In the genomic region with DNA sequence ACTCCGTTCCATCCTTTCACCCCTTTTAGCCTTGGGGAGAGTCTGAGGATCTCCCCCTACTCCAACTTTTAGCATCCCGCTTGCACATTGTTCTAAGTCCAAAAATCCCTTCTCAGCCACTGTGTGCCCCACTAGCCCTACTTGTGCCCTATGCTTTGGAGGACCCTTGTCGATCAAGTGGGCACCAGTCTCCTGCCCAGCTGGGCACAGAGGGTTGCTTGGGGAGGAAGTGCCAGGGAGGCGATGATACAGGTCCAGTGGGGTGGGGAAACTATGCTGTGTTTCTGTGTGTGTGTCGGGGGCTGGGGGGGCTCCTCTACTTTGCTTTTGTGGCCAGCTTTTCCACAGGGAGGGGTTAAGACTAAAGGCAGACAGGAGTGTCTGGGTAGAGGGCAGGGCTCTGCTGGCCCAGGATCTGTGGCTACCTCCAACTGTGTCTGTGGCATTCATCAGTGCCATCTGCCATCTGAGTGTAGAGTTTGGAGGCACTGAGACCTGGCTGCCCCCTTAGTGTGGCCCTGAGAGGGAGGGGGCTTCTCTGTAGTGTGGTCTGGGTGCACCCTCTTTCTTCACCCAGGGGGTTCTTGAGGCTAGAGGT, we compare ENCODE assay signal across 8 mouse cellular contexts. TPM values are rescaled to one million over a fixed set of nuclear protein-coding genes. Genes with fewer than 3 reads are reported as not detected.
DNase-seq lines count a peak whose midpoint lies in the region; ATAC-seq and TF ChIP-seq lines count a peak whose summit lies in the region.

No protein-coding gene starts in this region.

- peak overlapping the region; percentile 95 for H3K4me2 ChIP-seq in intestine, postnatal 0 days (replicated peaks; ENCODE audit: low read depth)
- H3K4me2 ChIP-seq in midbrain, embryonic 14.5 days (ENCODE audit: low read length), result peak overlapping the region; percentile 98

- H3K27me3 ChIP-seq in kidney, adult 2 months (replicated peaks; ENCODE audit: control insufficient read depth, insufficient read depth, low read length), result 0 out of 2 replicates have a peak, but pooled peaks cover 4% of the 10 kb centered on the region
- H3K27me3 ChIP-seq in intestine, postnatal 0 days (replicated peaks; ENCODE audit: control insufficient read depth, insufficient read depth, low read length), result peaks cover 25% of the 10 kb centered on the region; the same call in 1 of the 2 replicates
- H3K27me3 ChIP-seq in midbrain, embryonic 14.5 days (ENCODE audit: control insufficient read depth, insufficient read depth, low read length), result peaks cover 7% of the 10 kb centered on the region; the same call in 1 of the 2 replicates

- no peak for TF ChIP-seq CTCF in kidney, adult 2 months (conservative IDR thresholded peaks at IDR 0.05; ENCODE audit: insufficient read depth, insufficient read length, low read depth, low read length)
- TF ChIP-seq CTCF in cortical plate, adult 2 months (IDR thresholded peaks at IDR 0.05; ENCODE audit: extremely low read depth, insufficient read depth, low read length), result no peak
- TF ChIP-seq CTCF in intestine, postnatal 0 days (IDR thresholded peaks at IDR 0.05; ENCODE audit: low read depth), result no peak

- no peak for DNase-seq in kidney, adult 2 months
- DNase-seq in kidney, adult 11 months, result no peak
- no peak for DNase-seq in midbrain, embryonic 14.5 days
- DNase-seq in ovary, adult 18-20 months (ENCODE audit: low spot score), result no peak
- DNase-seq in testis, postnatal 10 days (ENCODE audit: low spot score), result no peak

- H3K27ac ChIP-seq in kidney, adult 2 months (ENCODE audit: insufficient read depth, low read depth, low read length), result no peak overlapping the region
- no peak overlapping the region for H3K27ac ChIP-seq in cortical plate, adult 2 months (ENCODE audit: insufficient read depth, low read length)
- no peak overlapping the region for H3K27ac ChIP-seq in intestine, postnatal 0 days (ENCODE audit: low read depth, low read length)
- H3K27ac ChIP-seq in midbrain, embryonic 14.5 days (replicated peaks; ENCODE audit: low read depth, low read length), result 0 out of 2 replicates have a peak overlapping the region, but pooled peaks have one; percentile 13

- no peaks in the 10 kb centered on the region for H3K9me3 ChIP-seq in intestine, postnatal 0 days (ENCODE audit: control insufficient read depth)
- no peaks in the 10 kb centered on the region for H3K9me3 ChIP-seq in midbrain, embryonic 14.5 days (ENCODE audit: control insufficient read depth, low read length)

- peak overlapping the region; percentile 37 for H3K9ac ChIP-seq in intestine, postnatal 0 days (ENCODE audit: low read depth, low read length)
- peak overlapping the region; percentile 76 for H3K9ac ChIP-seq in midbrain, embryonic 14.5 days (replicated peaks; ENCODE audit: low read length)

- WGBS in kidney, adult 2 months, result 35% methylated on average over 5 of the region's 5 CpGs
- 37% methylated on average over 5 of the region's 5 CpGs for WGBS in intestine, postnatal 0 days
- WGBS in midbrain, embryonic 14.5 days, result 15% methylated on average over 5 of the region's 5 CpGs

- H3K36me3 ChIP-seq in kidney, adult 2 months (ENCODE audit: control insufficient read depth, insufficient read depth, low read length), result no peaks in the 10 kb centered on the region
- no peaks in the 10 kb centered on the region; the same call in 1 of the 2 replicates for H3K36me3 ChIP-seq in intestine, postnatal 0 days (ENCODE audit: control insufficient read depth, insufficient read depth)
- H3K36me3 ChIP-seq in midbrain, embryonic 14.5 days (ENCODE audit: control insufficient read depth, insufficient read depth, low read length), result no peaks in the 10 kb centered on the region

- no peak for ATAC-seq in intestine, postnatal 0 days
- ATAC-seq in midbrain, embryonic 14.5 days (ENCODE audit: low FRiP score, low TSS enrichment), result no peak
- ATAC-seq in erythroblast, adult 5-6 weeks (replicated peaks; ENCODE audit: low FRiP score, poor library complexity, severe bottlenecking), result no peak

- TF ChIP-seq POLR2A in kidney, adult 2 months (IDR thresholded peaks at IDR 0.05; ENCODE audit: low read depth, low read length), result no peak
- TF ChIP-seq POLR2A in cortical plate, adult 2 months (IDR thresholded peaks at IDR 0.05; ENCODE audit: extremely low read depth, insufficient read depth, low read length), result no peak

- no peaks in the 10 kb centered on the region for H3K4me1 ChIP-seq in kidney, adult 2 months (ENCODE audit: control insufficient read depth, insufficient read depth, low read length)
- H3K4me1 ChIP-seq in cortical plate, adult 2 months (ENCODE audit: control insufficient read depth, insufficient read depth, low read length), result peaks cover 2% of the 10 kb centered on the region; the same call in 1 of the 2 replicates
- H3K4me1 ChIP-seq in intestine, postnatal 0 days (replicated peaks; ENCODE audit: control insufficient read depth, insufficient read depth, low read length), result no peaks in the 10 kb centered on the region
- peaks cover 32% of the 10 kb centered on the region for H3K4me1 ChIP-seq in midbrain, embryonic 14.5 days (ENCODE audit: control insufficient read depth, insufficient read depth, low read length)

- peak overlapping the region; percentile 63 for H3K4me3 ChIP-seq in kidney, adult 2 months (ENCODE audit: insufficient read depth, low read depth, low read length)
- H3K4me3 ChIP-seq in cortical plate, adult 2 months (ENCODE audit: insufficient read depth, low read length), result peak overlapping the region; percentile 63
- peak overlapping the region; percentile 61 for H3K4me3 ChIP-seq in intestine, postnatal 0 days (ENCODE audit: low read depth, low read length)
- H3K4me3 ChIP-seq in midbrain, embryonic 14.5 days (replicated peaks; ENCODE audit: low read depth, low read length), result peak overlapping the region; percentile 77

RNA-seq across cellular contexts. Expression of gene Nkd1, which starts 1.4 kb away (rescaled TPM):
- polyA plus RNA-seq in kidney, adult 2 months (2012; rRNA removed), result 8.6 and 9.6 TPM in 2 replicates
- 20.6 and 22.7 TPM in 2 replicates for polyA plus RNA-seq in cortical plate, adult 2 months (2012; rRNA removed)
- polyA plus RNA-seq in intestine, postnatal 0 days (2015; fragmentation: Nextera tagmentation; extraction: Ambion mirVana), result 24.5 and 26.2 TPM in 2 replicates
- polyA plus RNA-seq in midbrain, embryonic 14.5 days (2014; fragmentation: Nextera tagmentation; extraction: Ambion mirVana), result 46.2 and 66.4 TPM in 2 replicates
- total RNA-seq in erythroblast, adult 5-6 weeks (2015; ENCODE audit: low replicate concordance), result not detected in 2 replicates
- 0.42 TPM in 1 of 2 replicates, not detected in the other for total RNA-seq in erythroblast, adult 5-6 weeks (2017; ENCODE audit: low replicate concordance)
